Mouse (Mus musculus) MEL (cell line): ENCODE measurements around the gene Rpl29.

Source experiments
- CHD2 ChIP-seq: IDR thresholded peaks from 2 replicates; pipeline ENCODE4 v1.6.1; 2011; ENCODE audit warnings: low read length, improper control_type of control experiment
- CTCF ChIP-seq, 3 experiments: IDR thresholded peaks in 2 of 3; conservative IDR thresholded peaks in 1 of 3; 2 replicates each; pipeline ENCODE4 v1.5.1; 2011 to 2012; ENCODE audit warnings: low read length in 3 of 3, low read depth in 2 of 3, mild to moderate bottlenecking in 2 of 3, improper control_type of control experiment in 1 of 3, inconsistent platforms in 1 of 3, mixed read lengths in 1 of 3, moderate library complexity in 1 of 3; ENCODE audit not compliant: control insufficient read depth in 1 of 3, insufficient read depth in 1 of 3, poor library complexity in 1 of 3, severe bottlenecking in 1 of 3
- EP300 ChIP-seq, 2 experiments: IDR thresholded peaks; 2 replicates each; pipeline ENCODE4 v1.6.1; 2011; ENCODE audit warnings: improper control_type of control experiment in 2 of 2, low read length in 2 of 2, low read depth in 1 of 2, mild to moderate bottlenecking in 1 of 2
- GATA1 ChIP-seq: IDR thresholded peaks from 2 replicates; pipeline ENCODE4 v1.6.1; 2011; ENCODE audit warnings: low read depth, low read length, improper control_type of control experiment
- MYC ChIP-seq: IDR thresholded peaks from 2 replicates; pipeline ENCODE4 v1.6.1; 2011; ENCODE audit warnings: low read depth, mild to moderate bottlenecking, low read length, improper control_type of control experiment, moderate library complexity
- NRF1 ChIP-seq: IDR thresholded peaks from 2 replicates; pipeline ENCODE4 v1.6.1; 2014; ENCODE audit warnings: low read depth, mild to moderate bottlenecking, inconsistent platforms, low read length, improper control_type of control experiment, moderate library complexity; ENCODE audit not compliant: poor library complexity, insufficient read depth, severe bottlenecking
- POLR2A ChIP-seq, 2 experiments: IDR thresholded peaks; 2 replicates each; pipeline ENCODE4 v1.6.1; 2011 to 2012; ENCODE audit warnings: low read length in 2 of 2, mild to moderate bottlenecking in 2 of 2, control low read depth in 1 of 2, improper control_type of control experiment in 1 of 2, low read depth in 1 of 2, moderate library complexity in 1 of 2; ENCODE audit not compliant: control insufficient read depth in 1 of 2, insufficient read depth in 1 of 2, poor library complexity in 1 of 2
- POLR2AphosphoS5 ChIP-seq: IDR thresholded peaks from 2 replicates; pipeline ENCODE4 v1.6.1; 2012; ENCODE audit warnings: low read depth, borderline replicate concordance, mild to moderate bottlenecking, inconsistent platforms, low read length, moderate library complexity, mixed read lengths
- RCOR1 ChIP-seq: IDR thresholded peaks from 2 replicates; pipeline ENCODE4 v1.6.1; 2012; ENCODE audit warnings: low read depth, mild to moderate bottlenecking, inconsistent platforms, low read length, improper control_type of control experiment
- SIN3A ChIP-seq: IDR thresholded peaks from 2 replicates; pipeline ENCODE4 v1.6.1; 2012; ENCODE audit warnings: low read length, improper control_type of control experiment, inconsistent platforms
- TAL1 ChIP-seq: IDR thresholded peaks from 2 replicates; pipeline ENCODE4 v1.6.1; 2012; ENCODE audit warnings: mild to moderate bottlenecking, inconsistent platforms, low read length, moderate library complexity, mixed read lengths
- USF1 ChIP-seq: IDR thresholded peaks from 2 replicates; pipeline ENCODE4 v1.6.1; 2014; ENCODE audit warnings: low read depth, mild to moderate bottlenecking, inconsistent platforms, low read length, improper control_type of control experiment, moderate library complexity
- ZC3H11A ChIP-seq: IDR thresholded peaks from 2 replicates; pipeline ENCODE4 v1.6.1; 2012; ENCODE audit warnings: low read depth, mild to moderate bottlenecking, inconsistent platforms, low read length, improper control_type of control experiment
- ZMIZ1 ChIP-seq: IDR thresholded peaks from 2 replicates; pipeline ENCODE4 v1.6.1; 2012; ENCODE audit warnings: low read depth, mild to moderate bottlenecking, inconsistent platforms, low read length, improper control_type of control experiment, moderate library complexity

DNA sequence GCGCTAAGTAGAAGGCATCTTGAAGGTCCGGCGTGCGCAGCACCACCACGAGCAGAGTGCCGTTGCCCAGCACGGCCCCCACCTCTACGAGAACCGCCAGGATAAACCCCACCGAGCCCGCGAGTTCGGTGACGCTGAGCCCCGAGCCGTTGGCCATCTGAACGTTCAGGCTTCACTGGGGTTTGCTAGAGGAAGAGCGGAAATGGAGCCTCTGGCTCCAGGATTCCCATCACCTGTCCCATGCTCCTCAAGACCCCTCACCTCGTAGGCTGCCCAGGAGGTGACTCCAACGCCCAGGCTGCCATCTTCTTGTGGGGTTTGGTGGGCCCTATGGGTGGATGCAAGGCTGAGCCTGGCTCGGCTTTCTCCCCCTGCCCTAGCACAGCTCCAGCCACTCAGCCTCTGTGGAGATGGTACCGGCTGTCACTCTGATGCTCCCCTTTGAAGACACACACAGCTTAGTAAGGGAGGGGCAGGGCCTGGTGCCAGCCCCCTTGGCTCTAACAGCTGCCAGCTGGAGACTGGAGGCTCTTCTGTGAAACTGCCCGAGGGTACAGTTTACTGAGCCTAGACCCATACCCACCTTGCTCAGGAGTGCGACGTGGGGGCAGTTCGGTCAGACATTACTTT lies 36.4 kb downstream of the Rpl29 start, which contains the start of gene Gpr62:
- TF ChIP-seq POLR2AphosphoS5 (no peak), POLR2A (IDR thresholded peaks at IDR 0.05; ENCODE audit: control insufficient read depth in 1 of 2, insufficient read depth in 1 of 2, low read depth in 1 of 2, low read length in 2 of 2, poor library complexity in 1 of 2) (no peak), CTCF (IDR thresholded peaks at IDR 0.05 in 2 of 3, conservative IDR thresholded peaks at IDR 0.05 in 1 of 3; ENCODE audit: control insufficient read depth in 1 of 3, insufficient read depth in 1 of 3, low read depth in 2 of 3, low read length in 3 of 3, poor library complexity in 1 of 3, severe bottlenecking in 1 of 3) (no peak), CHD2 (no peak), GATA1 (no peak), RCOR1 (no peak), TAL1 (no peak), SIN3A (no peak), MYC (no peak), ZC3H11A (no peak), NRF1 (no peak), USF1 (no peak), EP300 (IDR thresholded peaks at IDR 0.05; ENCODE audit: low read depth in 1 of 2, low read length in 2 of 2) (no peak), ZMIZ1 (no peak)
